Mouse (Mus musculus) kidney, embryonic 16.5 days (tissue): ENCODE results near the gene Slc44a5. TPM values are rescaled to one million over a fixed set of nuclear protein-coding genes. Genes with fewer than 3 reads are reported as not detected.
"Not testable (repeated sequence)": the region's sequence is repeated elsewhere in the genome, so short reads cannot be mapped to it uniquely, and the experiment has no call there.

Source experiments
- ATAC-seq: fragments of 200-750 bp; cut with Nextera tagmentation; 2 replicates; pipeline ENCODE4 v1.8.0; 2017; ENCODE audit warnings: moderate TSS enrichment; ENCODE audit not compliant: low FRiP score, low TSS enrichment
- H3K27ac ChIP-seq: fragments of 300-500 bp; sonication (generic); 2 replicates; pipeline ENCODE4 v1.5.1; 2014; ENCODE audit warnings: low read length
- H3K27me3 ChIP-seq: fragments of 300-500 bp; sonication (generic); 2 replicates; pipeline ENCODE4 v1.6.1; 2014; ENCODE audit warnings: low read length, control low read depth, mixed read lengths; ENCODE audit not compliant: insufficient read depth
- H3K36me3 ChIP-seq: fragments of 300-500 bp; sonication (generic); 2 replicates; pipeline ENCODE4 v1.6.1; 2014; ENCODE audit warnings: low read length, control low read depth, mixed read lengths; ENCODE audit not compliant: insufficient read depth
- H3K4me1 ChIP-seq: fragments of 300-500 bp; sonication (generic); 2 replicates; pipeline ENCODE4 v1.6.1; 2014; ENCODE audit warnings: low read length, control low read depth, mixed read lengths; ENCODE audit not compliant: insufficient read depth
- H3K4me2 ChIP-seq: fragments of 300-500 bp; sonication (generic); replicated peaks from 2 replicates; pipeline ENCODE4 v1.6.1; 2014; ENCODE audit warnings: low read depth, low read length
- H3K4me3 ChIP-seq: fragments of 300-500 bp; sonication (generic); 2 replicates; pipeline ENCODE4 v1.5.1; 2014; ENCODE audit warnings: mild to moderate bottlenecking, low read length
- H3K9ac ChIP-seq: fragments of 300-500 bp; sonication (generic); replicated peaks from 2 replicates; pipeline ENCODE4 v1.6.1; 2014; ENCODE audit warnings: low read length
- H3K9me3 ChIP-seq: fragments of 300-500 bp; sonication (generic); 2 replicates; pipeline ENCODE4 v1.6.1; 2016; ENCODE audit warnings: low read length, control low read depth
- WGBS: fragments of 180-500 bp; shearing (Covaris S2); extraction: QIAGEN DNeasy Blood & Tissue Kit; methylation state at CpG from one replicate; pipeline ENCODE4 v1.1.7; 2014; 5-methylcytosine and 5-hydroxymethylcytosine counted together
- polyA plus RNA-seq: library from polyadenylated mRNA; unstranded; fragments of >200 nt; fragmentation: Nextera tagmentation; extraction: Ambion mirVana; gene quantifications from 2 replicates; pipeline ENCODE4 v1.2.1, GENCODE M21; 2015

Gene Slc44a5
- polyA plus RNA-seq, 1 experiment from 2014 or later, result 0.65 TPM

DNA sequence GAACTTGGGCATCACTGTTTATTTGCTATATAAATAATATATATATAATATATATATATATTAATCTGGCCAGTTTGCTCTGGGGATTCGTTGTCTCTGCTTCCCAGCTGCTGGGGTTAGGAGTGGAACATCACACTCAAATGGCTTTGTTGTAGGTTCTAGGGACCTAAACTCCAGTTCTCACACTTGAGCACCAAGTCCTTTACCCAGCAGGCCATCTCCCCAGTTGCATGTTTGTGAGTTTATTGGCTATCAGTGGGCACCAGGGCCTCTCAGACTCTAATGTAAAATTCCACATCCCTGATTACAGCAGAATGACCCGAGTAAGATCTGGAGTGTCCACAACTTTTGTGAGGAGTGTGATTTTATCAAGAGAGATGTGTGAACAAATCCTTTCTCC is 161.5 kb downstream of the Slc44a5 start:
- H3K27ac ChIP-seq, result no peak overlapping the region
- WGBS, result 82% methylated on average over 2 of the region's 2 CpGs
- no peak for ATAC-seq
- no peaks in the 10 kb centered on the region for H3K9me3 ChIP-seq
- H3K27me3 ChIP-seq, result no peaks in the 10 kb centered on the region
- H3K4me1 ChIP-seq, result no peaks in the 10 kb centered on the region
- no peak overlapping the region for H3K4me2 ChIP-seq
- H3K4me3 ChIP-seq, result no peak overlapping the region
- no peaks in the 10 kb centered on the region for H3K36me3 ChIP-seq
- H3K9ac ChIP-seq, result no peak overlapping the region

DNA sequence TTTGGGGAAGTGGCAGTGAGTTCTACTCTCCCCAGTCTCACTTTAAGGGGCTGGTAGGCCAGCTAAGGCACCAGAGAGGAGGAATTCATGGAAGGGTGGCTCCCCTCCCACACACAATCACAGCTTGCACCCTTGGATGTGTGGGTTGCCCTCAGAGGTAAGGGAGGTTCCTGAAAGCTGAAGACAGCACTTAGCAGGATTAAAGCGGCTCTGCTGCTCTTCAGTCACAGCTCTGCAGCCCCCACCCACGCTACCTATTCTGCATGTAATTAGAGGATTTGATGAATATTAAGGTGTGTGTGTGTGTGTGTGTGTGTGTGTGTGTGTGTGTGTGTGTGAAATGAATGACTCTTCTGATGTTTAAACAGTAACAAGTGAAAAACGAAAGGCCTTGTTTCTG is 163.3 kb downstream of the Slc44a5 start:
- Histone ChIP-seq H3K27ac (no peak overlapping the region), H3K4me2 (no peak overlapping the region), H3K36me3 (no peaks in the 10 kb centered on the region), H3K9ac (no peak overlapping the region), H3K4me3 (no peak overlapping the region), H3K4me1 (no peaks in the 10 kb centered on the region), H3K27me3 (no peaks in the 10 kb centered on the region), H3K9me3 (no peaks in the 10 kb centered on the region)
- WGBS, result 65% methylated on average over 3 of the region's 3 CpGs
- ATAC-seq, result peak; percentile 49; the same call in 1 of the 2 replicates

DNA sequence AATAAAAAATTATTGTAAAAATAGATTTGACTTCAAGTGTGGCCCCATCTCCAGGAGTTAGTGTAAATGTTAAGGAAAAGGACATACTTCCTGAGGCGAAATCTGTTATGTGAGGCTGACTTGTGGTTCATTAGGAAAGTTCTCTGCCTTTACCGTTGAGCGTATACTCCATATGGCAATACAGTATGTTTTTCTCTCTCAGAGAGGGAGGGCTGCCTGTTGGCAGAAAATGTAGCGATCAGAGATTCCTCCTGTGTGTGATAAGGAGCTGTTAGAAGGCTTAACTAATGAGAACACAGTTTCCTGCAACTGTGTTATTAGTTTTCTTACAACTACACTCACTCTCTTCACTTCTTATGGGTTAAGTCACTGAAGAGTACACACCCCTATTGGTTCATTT is 168.1 kb downstream of the Slc44a5 start:
- 80% methylated on average over 4 of the region's 4 CpGs for WGBS
- ATAC-seq, result no peak
- H3K9ac ChIP-seq, result no peak overlapping the region
- H3K27me3 ChIP-seq, result no peaks in the 10 kb centered on the region
- H3K27ac ChIP-seq, result no peak overlapping the region
- no peak overlapping the region for H3K4me3 ChIP-seq
- no peaks in the 10 kb centered on the region for H3K4me1 ChIP-seq
- H3K9me3 ChIP-seq, result no peaks in the 10 kb centered on the region
- no peaks in the 10 kb centered on the region for H3K36me3 ChIP-seq
- no peak overlapping the region for H3K4me2 ChIP-seq

DNA sequence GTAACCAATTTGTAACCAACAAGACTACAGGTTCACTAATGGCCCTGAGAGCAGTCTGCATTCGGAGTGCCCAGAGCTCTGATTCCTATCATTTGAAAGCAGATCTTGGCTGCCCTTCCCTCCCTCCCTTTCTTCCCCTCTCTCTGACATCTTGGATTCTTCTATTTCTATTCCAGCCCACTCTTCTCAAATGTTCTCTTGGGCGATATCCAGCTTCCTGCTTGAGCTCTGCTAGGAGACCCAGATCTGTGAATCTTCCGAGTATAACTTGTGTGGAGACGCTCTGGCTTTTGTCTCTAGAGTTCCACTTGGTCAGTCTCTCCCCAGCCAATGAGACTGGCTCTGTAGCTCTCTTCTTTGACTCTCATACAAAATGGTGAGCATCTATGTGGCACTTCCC is 169.4 kb downstream of the Slc44a5 start:
- Histone ChIP-seq H3K9ac (no peak overlapping the region), H3K4me2 (no peak overlapping the region), H3K27me3 (no peaks in the 10 kb centered on the region), H3K4me3 (no peak overlapping the region), H3K36me3 (no peaks in the 10 kb centered on the region), H3K27ac (no peak overlapping the region), H3K9me3 (no peaks in the 10 kb centered on the region), H3K4me1 (no peaks in the 10 kb centered on the region)
- no peak for ATAC-seq
- WGBS, result 73% methylated on average over 4 of the region's 4 CpGs

DNA sequence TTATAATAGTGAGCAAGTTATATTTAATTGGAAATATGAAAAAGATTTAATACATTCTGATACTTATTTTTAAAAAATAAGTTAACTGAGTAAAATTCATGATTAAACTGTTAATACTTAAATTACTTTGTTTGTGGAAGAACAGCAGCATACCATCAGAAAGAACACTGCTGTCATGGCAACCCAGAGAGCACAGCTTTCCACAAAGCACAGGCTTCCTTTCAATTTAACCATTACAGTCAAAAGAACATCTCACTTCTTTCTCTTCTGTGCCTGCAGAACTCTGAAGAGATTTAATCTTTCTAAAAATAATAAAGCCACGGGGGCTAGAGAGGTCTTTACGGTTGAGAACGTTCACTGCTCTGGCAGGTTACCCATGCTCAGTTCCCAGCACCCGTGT is 172.5 kb downstream of the Slc44a5 start:
- Histone ChIP-seq H3K9ac (no peak overlapping the region), H3K9me3 (no peaks in the 10 kb centered on the region), H3K36me3 (no peaks in the 10 kb centered on the region), H3K27me3 (no peaks in the 10 kb centered on the region), H3K4me1 (no peaks in the 10 kb centered on the region), H3K4me2 (no peak overlapping the region), H3K4me3 (no peak overlapping the region), H3K27ac (no peak overlapping the region)
- no peak for ATAC-seq
- 71% methylated on average over 4 of the region's 4 CpGs for WGBS

DNA sequence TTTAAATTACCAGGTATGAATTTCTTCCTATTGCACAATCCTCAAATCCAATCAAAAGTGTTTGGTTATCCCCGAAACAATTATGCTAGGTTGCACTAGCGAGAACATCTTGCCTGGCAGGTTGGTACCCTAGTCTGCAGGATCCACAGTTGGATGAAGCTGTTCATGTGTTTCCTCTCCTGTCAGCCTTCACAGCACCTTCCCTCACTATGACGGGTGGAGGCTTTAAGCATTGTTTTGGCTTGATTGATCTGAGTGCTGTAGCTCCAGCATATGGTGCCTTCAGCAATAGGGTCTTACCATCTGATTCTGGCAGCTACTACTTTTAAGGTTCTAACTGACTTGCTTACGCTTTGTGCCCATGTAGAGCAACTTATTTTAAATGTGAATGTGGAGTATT is 176.5 kb downstream of the Slc44a5 start:
- Histone ChIP-seq H3K4me2 (no peak overlapping the region), H3K36me3 (no peaks in the 10 kb centered on the region), H3K27ac (no peak overlapping the region), H3K9ac (no peak overlapping the region), H3K4me3 (no peak overlapping the region), H3K27me3 (no peaks in the 10 kb centered on the region), H3K9me3 (no peaks in the 10 kb centered on the region), H3K4me1 (no peaks in the 10 kb centered on the region)
- WGBS, result 85% methylated on average over 4 of the region's 4 CpGs
- no peak for ATAC-seq

DNA sequence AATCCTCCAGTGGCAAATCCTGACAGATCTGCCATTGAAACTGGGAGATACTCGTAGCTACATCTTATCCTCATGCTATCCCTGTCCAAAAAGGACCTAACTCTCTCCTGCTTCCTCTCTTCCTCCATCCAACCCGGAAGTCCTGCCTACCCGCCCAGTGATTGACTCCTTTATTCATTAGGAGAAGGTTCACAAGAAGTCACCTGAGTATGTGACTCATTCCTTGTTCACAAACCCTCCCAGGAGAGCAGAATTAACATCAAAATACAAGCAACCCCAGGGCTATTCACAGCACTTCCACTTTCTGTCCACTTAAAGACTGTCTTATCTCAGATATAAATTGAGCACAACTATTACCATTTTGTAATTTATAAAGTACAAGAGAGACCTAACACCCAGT is 180.3 kb downstream of the Slc44a5 start:
- 86% methylated on average over 3 of the region's 3 CpGs for WGBS
- H3K27me3 ChIP-seq, H3K4me2 ChIP-seq: not testable (repeated sequence)

DNA sequence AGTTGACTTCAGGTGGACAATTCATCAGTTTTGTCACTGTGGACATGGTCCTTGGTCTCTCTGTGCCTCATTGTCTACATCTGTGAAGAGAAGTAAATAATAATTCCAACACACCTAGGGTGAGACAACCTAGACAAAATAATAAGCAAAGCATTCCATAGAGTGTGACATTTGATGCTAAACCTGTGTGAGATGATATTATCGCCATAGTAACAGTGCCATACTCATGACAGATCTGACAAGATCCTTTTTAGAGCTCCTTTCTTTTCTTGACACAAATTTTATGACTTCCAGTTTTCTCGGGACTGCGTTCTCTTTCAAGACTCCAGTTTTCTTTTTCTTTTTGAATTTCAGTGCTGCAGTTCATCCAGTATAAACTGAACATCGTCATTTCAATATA is 192.6 kb downstream of the Slc44a5 start:
- H3K27ac ChIP-seq, result no peak overlapping the region
- H3K27me3 ChIP-seq, result no peaks in the 10 kb centered on the region
- H3K9me3 ChIP-seq, result no peaks in the 10 kb centered on the region
- H3K4me1 ChIP-seq, result no peaks in the 10 kb centered on the region
- no peak overlapping the region for H3K4me2 ChIP-seq
- 88% methylated on average over 4 of the region's 4 CpGs for WGBS
- no peak overlapping the region for H3K9ac ChIP-seq
- no peak for ATAC-seq
- H3K4me3 ChIP-seq, result no peak overlapping the region
- no peaks in the 10 kb centered on the region for H3K36me3 ChIP-seq

More for the DNA sequence above, 180.3 kb downstream of the Slc44a5 start:
- H3K4me3 ChIP-seq, H3K9me3 ChIP-seq, H3K4me1 ChIP-seq, ATAC-seq, H3K27ac ChIP-seq, H3K36me3 ChIP-seq, H3K9ac ChIP-seq: not testable (repeated sequence)

DNA sequence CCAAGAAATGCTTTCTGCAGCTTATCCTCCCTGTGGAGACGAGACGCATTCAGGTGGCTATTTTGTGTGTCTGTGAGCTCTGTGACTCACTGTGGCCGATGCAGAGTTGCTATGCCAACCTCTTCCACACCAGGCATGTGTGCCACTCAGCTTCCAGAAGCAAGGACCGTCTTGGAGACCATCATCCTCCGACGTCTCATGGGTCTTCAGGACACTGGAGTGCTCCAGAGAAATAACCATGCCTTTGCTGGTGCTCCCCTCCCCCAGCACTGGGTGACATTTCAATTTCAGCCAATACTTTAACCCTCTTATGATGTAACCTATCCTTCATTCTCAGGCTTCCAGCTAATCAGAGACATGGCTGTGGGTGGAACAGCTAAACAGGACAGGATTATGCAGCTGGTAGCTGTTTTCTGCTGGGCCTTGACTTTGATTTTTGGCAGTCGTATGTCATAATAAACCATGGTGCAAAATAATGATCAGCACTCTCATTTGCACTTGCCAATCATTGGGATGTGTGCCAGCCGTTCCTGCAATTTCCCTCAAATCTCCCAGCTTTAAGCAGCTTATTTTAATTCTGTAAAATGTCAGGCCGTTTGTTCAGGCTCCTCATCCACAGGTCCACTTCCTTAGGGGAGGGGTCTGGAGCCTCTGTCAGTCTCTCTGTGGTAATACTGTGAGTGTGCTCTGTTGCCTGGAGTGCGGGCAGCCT is 198.8 kb downstream of the Slc44a5 start:
- Histone ChIP-seq H3K36me3 (no peaks in the 10 kb centered on the region), H3K9me3 (no peaks in the 10 kb centered on the region), H3K9ac (no peak overlapping the region), H3K4me2 (no peak overlapping the region), H3K27me3 (no peaks in the 10 kb centered on the region), H3K27ac (no peak overlapping the region), H3K4me1 (no peaks in the 10 kb centered on the region), H3K4me3 (no peak overlapping the region)
- WGBS, result 70% methylated on average over 10 of the region's 10 CpGs
- no peak for ATAC-seq

DNA sequence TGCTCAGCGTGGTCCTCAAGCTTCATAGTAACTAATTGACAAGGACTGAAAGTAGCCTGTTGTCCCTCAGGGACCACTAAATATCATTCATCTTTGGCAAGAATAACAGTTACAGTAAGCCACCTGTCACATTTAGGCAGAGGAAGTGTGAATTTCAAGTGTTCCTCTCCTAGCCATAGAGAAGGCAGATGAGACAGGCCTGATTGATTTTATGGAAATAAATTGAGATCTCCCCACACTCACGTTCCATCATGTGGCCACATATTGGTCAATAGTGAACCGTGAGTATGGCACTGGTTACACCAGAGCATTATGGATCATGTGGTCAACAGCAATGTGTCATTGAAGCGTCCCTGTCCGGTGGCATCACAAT is 199.3 kb downstream of the Slc44a5 start:
- H3K27me3 ChIP-seq, result no peaks in the 10 kb centered on the region
- no peak overlapping the region for H3K9ac ChIP-seq
- H3K36me3 ChIP-seq, result no peaks in the 10 kb centered on the region
- no peak overlapping the region for H3K27ac ChIP-seq
- no peaks in the 10 kb centered on the region for H3K4me1 ChIP-seq
- 85% methylated on average over 5 of the region's 5 CpGs for WGBS
- no peak overlapping the region for H3K4me3 ChIP-seq
- no peaks in the 10 kb centered on the region for H3K9me3 ChIP-seq
- ATAC-seq, result no peak
- no peak overlapping the region for H3K4me2 ChIP-seq
